Mouse (Mus musculus) spleen, postnatal 10 days (tissue): Measurements from ENCODE around the gene Il27ra.
A peak's percentile ranks its signal among the peaks of the same experiment; 100 is the strongest.
"Not testable (repeated sequence)": the region's sequence is repeated elsewhere in the genome, so short reads cannot be mapped to it uniquely, and the experiment has no call there.

ENCODE experiments used
- DNase-seq, 2 experiments: peaks; one replicate each; pipeline ENCODE4 v3.0.0; 2021 to 2022; ENCODE audit warnings: low spot score in 2 of 2

Gene Il27ra

GRCm38 (mm10) chr8:84019738-84020137 is 22.7 kb downstream of the Il27ra start:
- no peak for DNase-seq

DNA sequence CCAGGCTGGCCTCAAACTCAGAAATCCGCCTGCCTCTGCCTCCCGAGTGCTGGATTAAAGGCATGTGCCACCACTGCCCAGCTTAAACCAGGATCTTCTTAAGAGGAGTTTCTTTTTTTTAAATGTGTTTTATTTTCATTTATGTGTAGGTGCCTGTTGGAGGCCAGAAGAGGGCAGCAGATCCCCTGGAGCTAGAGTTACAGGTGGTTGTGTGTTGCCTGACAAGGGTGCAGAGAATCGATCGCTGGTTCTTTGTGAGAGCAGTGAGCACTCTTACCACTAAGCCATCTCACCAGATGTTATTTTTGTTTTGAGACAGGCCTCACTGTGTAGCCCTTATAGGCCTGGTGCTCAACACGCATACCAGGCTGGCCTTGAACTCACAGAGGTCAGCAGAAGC is 26.6 kb downstream of the Il27ra start:
- no peak for DNase-seq

DNA sequence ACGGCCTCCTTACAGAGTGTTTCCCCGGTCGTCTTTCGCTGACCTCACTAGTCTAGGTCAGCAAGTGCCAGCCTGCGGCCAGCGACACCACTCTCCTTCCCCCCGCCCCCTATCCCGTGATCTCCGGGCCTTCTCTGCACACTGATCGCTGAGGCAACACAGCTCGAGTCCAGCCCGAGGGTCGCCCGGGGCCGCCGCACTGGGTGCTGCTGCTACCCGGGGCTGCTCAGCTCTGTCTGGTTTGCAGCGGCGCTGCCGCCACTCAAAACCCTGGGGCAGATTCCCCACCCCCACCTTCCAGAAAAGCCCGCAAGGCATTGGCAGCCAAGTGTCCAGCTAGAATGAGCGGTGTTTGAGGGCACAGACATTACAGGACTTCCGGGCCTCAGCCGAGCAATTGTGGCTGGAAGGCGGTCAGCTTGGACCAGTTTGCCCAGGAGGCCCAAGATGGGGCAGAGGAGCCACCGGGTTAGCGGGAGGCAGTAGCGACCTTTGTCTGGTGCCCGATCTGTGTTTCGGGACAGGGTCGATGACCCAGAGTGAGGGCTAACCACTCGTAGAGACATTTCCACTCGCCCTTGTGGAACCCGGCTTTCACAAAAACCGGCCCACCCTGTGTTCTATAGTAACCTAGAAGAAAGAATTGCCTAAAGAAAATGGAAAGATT is 29.8 kb downstream of the Il27ra start:
- no peak for DNase-seq

- DNase-seq: no peak
Observed at GRCm38 (mm10) chr8:84011705-84012498, 30.5 kb downstream of the Il27ra start, which contains the start of gene 2210011C24Rik. TSS of gene 2210011C24Rik (minus strand) at chr8:84012171.

DNA sequence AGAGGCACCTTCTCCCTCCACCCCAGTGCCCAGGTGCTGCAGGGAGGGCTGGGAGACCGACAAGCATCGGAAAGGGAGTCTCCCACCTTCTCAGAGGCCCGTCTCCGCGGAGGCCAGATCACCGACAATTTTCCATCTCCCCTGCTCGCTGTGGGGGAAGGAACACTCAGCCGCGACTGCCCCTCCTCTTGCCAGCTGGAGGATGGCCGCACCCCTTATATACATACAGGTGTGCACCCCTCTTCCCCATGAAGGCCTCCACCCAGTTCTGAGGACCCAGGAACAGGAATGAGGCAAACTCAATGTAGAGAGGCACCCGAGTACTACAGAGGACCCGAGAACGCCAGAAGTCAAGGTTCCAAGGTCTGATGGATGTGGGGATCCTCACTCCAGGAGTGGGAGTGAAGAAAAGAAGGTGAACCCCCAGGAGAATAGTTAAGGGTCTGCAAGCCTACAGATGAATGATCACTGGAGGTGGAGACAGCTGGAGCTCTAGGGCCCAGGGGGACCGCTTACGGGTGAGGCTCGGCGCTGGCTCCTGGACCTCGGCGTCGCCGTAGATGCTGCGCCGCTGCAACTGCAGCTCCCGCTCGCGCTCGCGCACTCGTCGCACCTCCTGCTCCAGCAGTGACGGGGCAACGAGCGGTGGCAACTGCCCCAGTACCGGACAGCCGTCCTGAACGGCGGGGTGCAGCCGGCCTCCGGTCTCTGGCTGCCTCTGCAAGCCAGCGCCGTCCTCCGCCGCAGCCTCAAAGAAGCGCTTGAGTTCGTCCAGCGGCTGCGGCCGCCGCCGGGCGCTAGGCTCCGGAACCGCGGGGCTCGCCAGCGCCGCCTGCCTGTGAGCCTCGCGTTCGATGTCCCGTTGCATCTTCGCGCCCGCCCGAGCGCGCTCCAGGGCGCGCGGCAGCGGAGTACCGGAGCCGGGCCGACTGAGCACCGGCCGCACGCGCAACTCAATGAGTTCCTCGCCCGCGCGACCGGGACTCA is 31.5 kb downstream of the Il27ra start:
- peak; percentile 71 to 80 for DNase-seq

DNA sequence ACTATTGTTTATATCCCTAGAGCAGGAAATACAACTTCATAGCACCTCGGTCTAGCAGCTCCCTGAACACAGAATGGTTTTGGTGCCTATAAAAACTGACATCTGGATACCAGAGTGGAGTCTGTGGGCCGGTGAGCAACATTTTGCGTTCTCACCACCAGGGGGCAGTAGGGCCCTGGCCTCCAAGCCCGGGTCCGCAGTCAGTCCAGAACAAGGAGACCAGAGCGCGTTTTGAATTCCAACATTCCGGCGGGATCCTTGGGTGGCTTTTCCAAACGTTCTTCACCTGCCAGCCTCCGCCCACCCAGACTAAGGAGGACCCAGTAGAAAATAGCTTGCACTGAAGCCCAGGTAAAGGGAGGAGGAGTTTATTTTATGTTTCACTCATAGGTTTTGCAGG is 32.5 kb downstream of the Il27ra start:
- peak; percentile 77 to 87 for DNase-seq

DNA sequence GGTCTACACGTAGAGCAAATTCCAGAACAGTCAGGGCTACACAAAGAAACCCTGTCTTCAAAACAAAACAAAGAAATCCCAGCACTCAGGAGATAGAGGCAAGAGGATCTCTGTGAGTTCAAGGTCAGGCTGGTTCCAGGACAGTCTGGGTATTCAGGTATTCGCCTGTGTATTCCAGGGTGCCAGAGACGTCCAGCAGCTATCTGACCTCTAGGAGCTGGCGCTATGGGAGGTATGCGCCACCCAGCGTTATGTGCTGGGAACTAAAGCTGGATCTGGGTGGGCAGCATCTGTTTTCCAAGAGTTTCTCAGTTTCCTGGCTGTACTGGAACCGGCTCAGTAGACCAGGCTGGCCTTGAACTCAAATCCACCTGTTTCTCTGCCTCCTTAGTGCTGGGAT is 34.0 kb downstream of the Il27ra start:
- no peak for DNase-seq

DNA sequence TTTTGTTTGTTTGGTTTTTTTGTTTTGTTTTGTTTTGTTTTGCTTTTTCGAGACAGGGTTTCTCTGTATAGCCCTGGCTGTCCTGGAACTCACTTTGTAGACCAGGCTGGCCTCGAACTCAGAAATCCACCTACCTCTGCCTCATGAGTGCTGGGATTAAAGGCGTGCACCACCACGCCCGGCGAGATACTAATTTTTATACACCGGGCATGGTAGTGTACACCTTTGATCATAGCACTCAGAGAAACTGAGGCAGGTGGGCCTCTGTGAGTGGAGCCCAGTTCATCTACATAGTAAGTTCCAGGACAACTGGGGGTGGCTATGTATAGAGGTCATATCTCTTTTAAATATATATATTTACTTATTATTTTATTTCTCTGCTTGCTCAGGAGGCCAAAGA is 36.9 kb downstream of the Il27ra start:
- DNase-seq: not testable (repeated sequence)

- DNase-seq: peak; percentile 79 to 95
Observed at GRCm38 (mm10) chr8:84004533-84005201, 37.7 kb downstream of the Il27ra start.

- DNase-seq: no peak
Observed at GRCm38 (mm10) chr8:84003612-84004246, 38.7 kb downstream of the Il27ra start.

DNA sequence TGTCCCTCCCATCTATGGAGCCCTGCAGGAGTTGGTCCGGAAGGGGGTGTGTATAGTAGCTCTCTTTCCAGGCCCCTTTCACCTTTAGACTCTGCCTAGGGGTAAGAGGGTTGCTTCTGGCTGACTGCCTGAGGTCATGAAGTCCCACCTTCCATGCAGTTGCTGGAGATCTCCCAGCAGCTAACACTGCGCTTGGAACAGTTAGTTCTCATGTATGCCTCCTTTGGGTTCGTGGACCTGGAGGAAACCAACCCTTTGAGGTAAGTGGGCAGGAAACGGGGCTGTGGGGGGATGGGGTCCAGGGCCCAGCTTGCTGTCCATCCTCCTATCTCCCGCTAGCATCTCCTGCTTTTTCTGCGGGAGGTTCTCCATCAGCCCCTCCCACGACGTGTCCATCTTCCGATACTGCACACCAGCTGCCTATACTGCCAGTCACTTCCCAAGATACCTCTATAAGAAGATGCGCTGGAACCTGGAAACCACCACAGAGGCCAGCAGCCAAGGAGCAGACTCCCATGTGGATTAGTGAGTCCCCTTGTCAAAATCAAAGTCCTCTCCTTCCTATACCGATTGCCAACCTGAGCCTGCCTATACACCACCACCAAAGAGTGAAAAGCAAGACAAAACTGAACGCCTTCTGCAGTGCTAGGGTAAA is 39.3 kb downstream of the Il27ra start:
- DNase-seq: no peak

DNA sequence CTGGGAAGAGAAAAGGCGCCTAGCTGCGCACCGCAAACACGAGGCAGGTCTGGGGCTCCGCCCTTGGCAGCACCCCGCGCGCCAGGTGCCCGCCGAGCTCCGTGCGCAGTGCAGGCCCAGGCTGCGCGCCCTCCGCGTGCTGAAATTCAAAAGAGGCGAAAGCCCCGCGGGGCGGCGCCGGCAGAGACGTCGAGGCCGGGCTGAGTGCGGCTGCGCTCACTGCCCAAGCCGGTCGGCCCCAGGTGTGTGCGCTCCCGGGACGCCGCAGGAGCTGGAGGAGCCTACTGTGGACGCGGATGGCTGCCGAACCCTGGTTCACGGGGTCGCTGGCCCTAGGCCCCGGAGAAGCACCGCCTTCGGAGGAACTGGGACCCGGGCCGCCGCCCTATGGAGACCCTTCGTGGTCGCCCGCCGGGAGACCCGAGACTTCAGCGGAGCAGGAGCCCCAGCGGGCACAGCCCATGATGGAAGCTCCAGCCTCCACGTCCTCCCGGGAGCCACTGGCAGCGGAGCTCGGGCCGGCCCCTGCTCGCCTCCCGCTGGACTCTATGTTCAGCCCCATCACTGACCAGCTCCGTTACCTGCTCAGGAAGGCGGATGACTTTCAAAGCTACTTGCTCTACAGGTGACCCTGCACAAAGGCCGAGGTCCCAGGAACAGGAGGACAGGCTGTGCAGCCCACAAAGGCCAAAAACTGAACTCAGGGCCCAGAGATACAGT is 40.9 kb downstream of the Il27ra start, which contains the start of gene 1700067K01Rik:
Gene 1700067K01Rik (plus strand): TSS at position 222 of the 720 bp plus-strand sequence.
- no peak for DNase-seq

DNA sequence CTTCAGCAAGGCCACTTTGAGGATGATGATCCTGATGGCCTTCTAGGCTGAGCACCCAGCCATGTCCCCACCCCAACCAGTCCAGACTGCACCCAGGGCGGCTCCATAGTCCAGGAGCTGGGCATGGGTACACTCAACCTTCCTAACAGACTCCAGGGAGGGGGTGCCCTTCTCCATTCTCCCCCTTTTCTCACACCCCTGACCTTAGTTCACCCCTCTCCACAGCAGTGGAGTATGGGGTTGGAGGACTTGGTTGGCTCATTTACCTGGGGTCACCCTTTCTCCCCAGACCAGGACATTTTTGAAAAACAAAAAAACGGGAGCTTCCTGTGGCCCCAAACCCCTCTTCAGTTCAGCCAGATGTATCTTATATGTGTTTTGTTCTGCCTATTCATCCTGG is 42.6 kb downstream of the Il27ra start:
- DNase-seq: no peak

DNA sequence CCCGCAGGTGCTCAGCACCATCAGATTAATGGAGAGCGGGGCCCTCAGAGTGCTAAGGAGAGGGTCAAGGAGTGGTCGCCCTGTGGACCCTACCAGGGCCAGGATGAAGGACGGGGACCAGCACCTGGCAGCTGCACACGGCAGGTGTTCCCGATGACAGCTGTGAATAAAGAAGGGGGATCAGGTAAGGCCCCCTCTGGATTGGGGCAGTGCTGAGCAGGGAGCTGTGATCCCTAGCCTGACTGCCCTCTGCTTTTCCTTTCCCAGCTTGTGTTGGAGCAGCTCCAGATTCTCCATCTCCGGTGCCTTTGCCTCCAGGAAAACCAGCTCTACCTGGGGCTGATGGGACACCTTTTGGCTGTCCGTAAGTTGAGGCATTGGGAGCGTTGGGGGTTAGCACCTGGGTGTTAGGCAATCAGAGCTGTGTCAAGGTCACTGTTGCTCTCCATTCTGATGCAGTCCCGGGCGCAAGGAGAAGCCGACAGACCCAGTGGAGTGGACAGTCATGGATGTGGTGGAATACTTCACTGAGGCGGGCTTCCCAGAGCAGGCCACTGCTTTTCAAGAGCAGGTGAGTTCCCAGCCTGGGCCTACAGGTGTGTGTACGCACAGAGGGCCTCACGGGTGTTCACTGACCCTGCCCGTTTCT is 43.2 kb downstream of the Il27ra start:
- DNase-seq: peak in 1 of 2 experiments; percentile 19

DNA sequence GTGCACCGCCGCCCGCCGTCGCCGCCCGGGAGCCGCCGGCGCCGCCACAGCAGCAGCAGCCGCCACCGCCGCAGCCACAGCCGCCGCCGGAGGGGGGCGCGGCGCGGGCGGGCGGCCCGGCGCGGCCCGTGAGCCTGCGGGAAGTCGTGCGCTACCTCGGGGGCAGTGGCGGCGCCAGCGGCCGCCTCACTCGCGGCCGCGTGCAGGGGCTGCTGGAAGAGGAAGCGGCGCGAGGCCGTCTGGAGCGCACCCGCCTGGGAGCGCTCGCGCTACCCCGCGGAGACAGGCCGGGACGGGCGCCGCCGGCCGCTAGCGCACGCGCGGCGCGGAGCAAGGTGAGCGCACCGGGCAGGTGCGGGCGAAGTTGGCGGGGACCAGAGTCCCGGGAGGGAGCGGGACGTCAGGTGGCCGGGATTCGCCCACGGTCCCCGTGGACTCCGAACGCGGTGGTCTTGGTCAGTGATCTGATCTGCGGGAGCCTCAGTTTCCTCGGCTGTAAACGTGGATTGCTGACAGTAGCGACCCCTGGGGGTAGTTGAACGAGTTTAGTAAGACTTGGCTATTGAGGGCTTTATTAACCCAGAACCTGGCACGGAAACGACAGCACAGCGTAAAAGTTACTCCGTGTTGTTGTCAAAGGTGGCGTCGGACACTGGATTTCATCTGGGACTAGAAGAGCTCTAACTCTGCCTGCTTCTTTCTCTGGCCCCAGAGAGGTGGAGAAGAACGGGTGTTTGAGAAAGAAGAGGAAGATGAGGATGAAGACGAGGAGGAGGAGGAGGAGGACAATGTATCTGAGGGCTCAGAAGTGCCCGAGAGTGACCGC is 43.9 kb downstream of the Il27ra start:
- peak; percentile 78 to 81 for DNase-seq

- peak; percentile 65 to 74 for DNase-seq
Observed at GRCm38 (mm10) chr8:83997511-83998141, 44.8 kb downstream of the Il27ra start, which contains the start of gene Samd1. TSS of gene Samd1 (plus strand) at chr8:83997672.
